Mouse (Mus musculus) embryonic facial prominence, embryonic 14.5 days (tissue): ENCODE results near the gene Cnn3. TPM values are rescaled to one million over a fixed set of nuclear protein-coding genes. Genes with fewer than 3 reads are reported as not detected.

Source experiments
- ATAC-seq: fragments of 200-750 bp; cut with Nextera tagmentation; 2 replicates; pipeline ENCODE4 v1.8.0; 2017; ENCODE audit warnings: low read depth, moderate number of reproducible peaks, moderate TSS enrichment
- DNase-seq: peaks from one replicate; pipeline ENCODE4 v3.0.0-alpha.2; 2015; ENCODE audit warnings: low spot score
- H3K27ac ChIP-seq: fragments of 300-500 bp; sonication (generic); replicated peaks from 2 replicates; pipeline ENCODE4 v1.5.1; 2014; ENCODE audit warnings: low read depth, mild to moderate bottlenecking, low read length, moderate library complexity
- H3K27me3 ChIP-seq: fragments of 300-500 bp; sonication (generic); replicated peaks from 2 replicates; pipeline ENCODE4 v1.6.1; 2014; ENCODE audit warnings: low read length; ENCODE audit not compliant: control insufficient read depth, insufficient read depth
- H3K36me3 ChIP-seq: fragments of 300-500 bp; sonication (generic); 2 replicates; pipeline ENCODE4 v1.6.1; 2014; ENCODE audit warnings: low read length, mixed read lengths; ENCODE audit not compliant: control insufficient read depth, insufficient read depth
- H3K4me1 ChIP-seq: fragments of 300-500 bp; sonication (generic); 2 replicates; pipeline ENCODE4 v1.6.1; 2014; ENCODE audit warnings: antibody characterized with exemption, low read length; ENCODE audit not compliant: control insufficient read depth, insufficient read depth
- H3K4me2 ChIP-seq: fragments of 300-500 bp; sonication (generic); 2 replicates; pipeline ENCODE4 v1.6.1; 2014; ENCODE audit warnings: low read depth, mild to moderate bottlenecking, low read length, moderate library complexity, mixed read lengths
- H3K4me3 ChIP-seq: fragments of 300-500 bp; sonication (generic); 2 replicates; pipeline ENCODE4 v1.5.1; 2014; ENCODE audit warnings: low read depth, mild to moderate bottlenecking, low read length
- H3K9ac ChIP-seq: fragments of 300-500 bp; sonication (generic); 2 replicates; pipeline ENCODE4 v1.6.1; 2014; ENCODE audit warnings: low read depth, mild to moderate bottlenecking, low read length, moderate library complexity, mixed read lengths
- H3K9me3 ChIP-seq: fragments of 300-500 bp; sonication (generic); 2 replicates; pipeline ENCODE4 v1.6.1; 2016; ENCODE audit warnings: low read length; ENCODE audit not compliant: control insufficient read depth
- WGBS: fragments of 180-500 bp; shearing (Covaris S2); extraction: QIAGEN DNeasy Blood & Tissue Kit; methylation state at CpG from one replicate; pipeline ENCODE4 v1.1.7; 2014; 5-methylcytosine and 5-hydroxymethylcytosine counted together
- polyA plus RNA-seq: library from polyadenylated mRNA; unstranded; fragments of >200 nt; fragmentation: Nextera tagmentation; extraction: Ambion mirVana; gene quantifications from 2 replicates; pipeline ENCODE4 v1.2.1, GENCODE M21; 2014

Cnn3 gene
- polyA plus RNA-seq, 1 experiment from 2014 or later, result 870 TPM

GRCm38 (mm10) chr3:121465795-121466194 is 39.5 kb downstream of the Cnn3 start:
- Histone ChIP-seq H3K9ac (no peak overlapping the region), H3K36me3 (0 out of 2 replicates have a peak, but pooled peaks cover 9% of the 10 kb centered on the region), H3K27ac (0 out of 2 replicates have a peak overlapping the region, but pooled peaks have one; percentile 78), H3K9me3 (no peaks in the 10 kb centered on the region), H3K4me2 (no peak overlapping the region), H3K27me3 (no peaks in the 10 kb centered on the region), H3K4me3 (no peak overlapping the region), H3K4me1 (peaks cover 53% of the 10 kb centered on the region)
- ATAC-seq (peak; percentile 5; the same call in 1 of the 2 replicates), DNase-seq (peak; percentile 61)
- 48% methylated on average over 10 of the region's 10 CpGs for WGBS

- Histone ChIP-seq H3K36me3 (no peaks in the 10 kb centered on the region), H3K9ac (no peak overlapping the region), H3K4me3 (no peak overlapping the region), H3K4me2 (no peak overlapping the region), H3K9me3 (no peaks in the 10 kb centered on the region), H3K27me3 (no peaks in the 10 kb centered on the region), H3K4me1 (peaks cover 56% of the 10 kb centered on the region), H3K27ac (no peak overlapping the region)
- 52% methylated on average over 10 of the region's 10 CpGs for WGBS
- DNase-seq (peak; percentile 50), ATAC-seq (no peak)
These were observed 40.8 kb downstream of the Cnn3 start for GRCm38 (mm10) chr3:121467094-121467552.

- Histone ChIP-seq H3K9me3 (no peaks in the 10 kb centered on the region), H3K4me2 (no peak overlapping the region), H3K27ac (peak overlapping the region; percentile 90), H3K4me3 (no peak overlapping the region), H3K27me3 (no peaks in the 10 kb centered on the region), H3K4me1 (peaks cover 56% of the 10 kb centered on the region), H3K9ac (no peak overlapping the region), H3K36me3 (no peaks in the 10 kb centered on the region)
- WGBS, result 17% methylated on average over 1 of the region's 2 CpGs
- DNase-seq (no peak), ATAC-seq (no peak)
These were observed 41.8 kb downstream of the Cnn3 start for GRCm38 (mm10) chr3:121468136-121468535.

- H3K9ac ChIP-seq, result 0 out of 2 replicates have a peak overlapping the region, but pooled peaks have one; percentile 21
- peak; percentile 94 for DNase-seq
- H3K4me2 ChIP-seq, result peak overlapping the region; percentile 37
- 1% methylated on average over 13 of the region's 13 CpGs for WGBS
- H3K4me3 ChIP-seq, result no peak overlapping the region
- H3K27ac ChIP-seq, result peak overlapping the region; percentile 90
- H3K4me1 ChIP-seq, result peaks cover 51% of the 10 kb centered on the region
- peak; percentile 85 for ATAC-seq
- H3K27me3 ChIP-seq, result no peaks in the 10 kb centered on the region
- H3K9me3 ChIP-seq, result no peaks in the 10 kb centered on the region
- no peaks in the 10 kb centered on the region for H3K36me3 ChIP-seq
These were observed 43.1 kb downstream of the Cnn3 start for GRCm38 (mm10) chr3:121469185-121469975.

- Histone ChIP-seq H3K4me1 (peaks cover 32% of the 10 kb centered on the region), H3K27ac (no peak overlapping the region), H3K36me3 (no peaks in the 10 kb centered on the region), H3K27me3 (no peaks in the 10 kb centered on the region), H3K9me3 (no peaks in the 10 kb centered on the region), H3K4me2 (no peak overlapping the region), H3K4me3 (no peak overlapping the region), H3K9ac (no peak overlapping the region)
- WGBS, result 73% methylated on average over 11 of the region's 11 CpGs
- DNase-seq, result no peak
- no peak for ATAC-seq
These were observed 45.4 kb downstream of the Cnn3 start for GRCm38 (mm10) chr3:121471703-121472102.

GRCm38 (mm10) chr3:121474738-121475137 is 48.4 kb downstream of the Cnn3 start:
- no peak for ATAC-seq
- H3K27ac ChIP-seq, result no peak overlapping the region
- 74% methylated on average over 3 of the region's 3 CpGs for WGBS

GRCm38 (mm10) chr3:121480030-121480960 is 54.0 kb downstream of the Cnn3 start:
- H3K9ac ChIP-seq, result peak overlapping the region; percentile 36
- WGBS, result 42% methylated on average over 26 of the region's 26 CpGs
- H3K4me3 ChIP-seq, result no peak overlapping the region
- no peaks in the 10 kb centered on the region for H3K9me3 ChIP-seq
- DNase-seq (peak; percentile 91), ATAC-seq (peak; percentile 85)
- H3K27ac ChIP-seq, result peak overlapping the region; percentile 52; the same call in 1 of the 2 replicates
- H3K36me3 ChIP-seq, result no peaks in the 10 kb centered on the region
- no peaks in the 10 kb centered on the region for H3K27me3 ChIP-seq
- H3K4me2 ChIP-seq, result no peak overlapping the region
- peaks cover 23% of the 10 kb centered on the region; the same call in 1 of the 2 replicates for H3K4me1 ChIP-seq

More at GRCm38 (mm10) chr3:121474738-121475137, 48.4 kb downstream of the Cnn3 start:
- DNase-seq, result peak; percentile 46
- no peak overlapping the region for H3K4me3 ChIP-seq
- no peaks in the 10 kb centered on the region for H3K9me3 ChIP-seq
- no peaks in the 10 kb centered on the region for H3K36me3 ChIP-seq
- H3K9ac ChIP-seq, result no peak overlapping the region
- no peak overlapping the region for H3K4me2 ChIP-seq
- no peaks in the 10 kb centered on the region for H3K27me3 ChIP-seq
- peaks cover 14% of the 10 kb centered on the region for H3K4me1 ChIP-seq

GRCm38 (mm10) chr3:121480961-121481436 is 54.7 kb downstream of the Cnn3 start:
- no peaks in the 10 kb centered on the region for H3K36me3 ChIP-seq
- WGBS, result 56% methylated on average over 7 of the region's 8 CpGs
- H3K9me3 ChIP-seq, result no peaks in the 10 kb centered on the region
- no peak overlapping the region for H3K9ac ChIP-seq
- no peak overlapping the region for H3K4me3 ChIP-seq
- H3K27me3 ChIP-seq, result no peaks in the 10 kb centered on the region
- peak overlapping the region; percentile 2; the same call in 1 of the 2 replicates for H3K27ac ChIP-seq
- H3K4me2 ChIP-seq, result no peak overlapping the region
- ATAC-seq, result no peak
- H3K4me1 ChIP-seq, result peaks cover 23% of the 10 kb centered on the region; the same call in 1 of the 2 replicates
- no peak for DNase-seq
